Mouse (Mus musculus): ENCODE data around the gene Kbtbd12. TPM values are rescaled to one million over a fixed set of nuclear protein-coding genes. Genes with fewer than 3 reads are reported as not detected.

Gene Kbtbd12
- polyA plus RNA-seq (2016; fragmentation: Nextera tagmentation; extraction: Ambion mirVana), result 6.4 and 11.0 TPM in 2 replicates

GRCm38 (mm10) chr6:88637611-88638301 lies at the start of gene Kbtbd12:
Gene Kbtbd12 (minus strand): TSS chr6:88637950.
- DNase-seq (ENCODE audit: low spot score), result no peak
- Histone ChIP-seq H3K27me3 (ENCODE audit: insufficient read depth, poor library complexity, severe bottlenecking) (no peaks in the 10 kb centered on the region), H3K4me1 (peaks cover 14% of the 10 kb centered on the region), H3K36me3 (no peaks in the 10 kb centered on the region), H3K4me3 (no peak within 1 kb of the TSS), H3K27ac (no peak within 1 kb of the TSS), H3K9me3 (peaks cover 4% of the 10 kb centered on the region; the same call in 1 of the 2 replicates)
- 91% methylated on average over 5 of the region's 5 CpGs for WGBS

- Histone ChIP-seq H3K27ac (no peak overlapping the region), H3K36me3 (no peaks in the 10 kb centered on the region), H3K27me3 (ENCODE audit: insufficient read depth, poor library complexity, severe bottlenecking) (no peaks in the 10 kb centered on the region), H3K9me3 (no peaks in the 10 kb centered on the region), H3K4me1 (no peaks in the 10 kb centered on the region), H3K4me3 (no peak overlapping the region)
- no peak for DNase-seq (ENCODE audit: low spot score)
- WGBS, result 73% methylated on average over 7 of the region's 7 CpGs
Observed at GRCm38 (mm10) chr6:88683380-88684053, 45.8 kb upstream of the Kbtbd12 start.

- H3K9me3 ChIP-seq, result no peaks in the 10 kb centered on the region
- H3K4me3 ChIP-seq, result no peak overlapping the region
- no peaks in the 10 kb centered on the region for H3K36me3 ChIP-seq
- H3K27me3 ChIP-seq (ENCODE audit: insufficient read depth, poor library complexity, severe bottlenecking), result no peaks in the 10 kb centered on the region
- no peaks in the 10 kb centered on the region for H3K4me1 ChIP-seq
- WGBS, result 64% methylated on average over 3 of the region's 3 CpGs
- no peak for DNase-seq (ENCODE audit: low spot score)
- no peak overlapping the region for H3K27ac ChIP-seq
Observed at GRCm38 (mm10) chr6:88681026-88681425, 43.3 kb upstream of the Kbtbd12 start.

GRCm38 (mm10) chr6:88677738-88678137 lies 40.0 kb upstream of the Kbtbd12 start:
- H3K4me3 ChIP-seq, result no peak overlapping the region
- H3K27ac ChIP-seq, result no peak overlapping the region
- DNase-seq (ENCODE audit: low spot score), result no peak
- no peaks in the 10 kb centered on the region for H3K27me3 ChIP-seq (ENCODE audit: insufficient read depth, poor library complexity, severe bottlenecking)
- no peaks in the 10 kb centered on the region for H3K9me3 ChIP-seq
- H3K36me3 ChIP-seq, result no peaks in the 10 kb centered on the region
- no peaks in the 10 kb centered on the region for H3K4me1 ChIP-seq
- 50% methylated on average over 2 of the region's 2 CpGs for WGBS

GRCm38 (mm10) chr6:88676753-88677736 lies 39.3 kb upstream of the Kbtbd12 start:
- no peaks in the 10 kb centered on the region for H3K4me1 ChIP-seq
- no peak for DNase-seq (ENCODE audit: low spot score)
- 84% methylated on average over 6 of the region's 6 CpGs for WGBS
- H3K4me3 ChIP-seq, result no peak overlapping the region
- no peaks in the 10 kb centered on the region for H3K9me3 ChIP-seq
- no peak overlapping the region for H3K27ac ChIP-seq
- no peaks in the 10 kb centered on the region for H3K36me3 ChIP-seq
- H3K27me3 ChIP-seq (ENCODE audit: insufficient read depth, poor library complexity, severe bottlenecking), result no peaks in the 10 kb centered on the region

GRCm38 (mm10) chr6:88675815-88676214 lies 38.1 kb upstream of the Kbtbd12 start:
- 83% methylated on average over 2 of the region's 2 CpGs for WGBS
- Histone ChIP-seq H3K27me3 (ENCODE audit: insufficient read depth, poor library complexity, severe bottlenecking) (no peaks in the 10 kb centered on the region), H3K4me3 (no peak overlapping the region), H3K9me3 (no peaks in the 10 kb centered on the region), H3K36me3 (no peaks in the 10 kb centered on the region), H3K27ac (no peak overlapping the region), H3K4me1 (no peaks in the 10 kb centered on the region)
- no peak for DNase-seq (ENCODE audit: low spot score)

GRCm38 (mm10) chr6:88662284-88662683 lies 24.5 kb upstream of the Kbtbd12 start:
- Histone ChIP-seq H3K36me3 (no peaks in the 10 kb centered on the region), H3K4me1 (no peaks in the 10 kb centered on the region), H3K27ac (no peak overlapping the region), H3K27me3 (ENCODE audit: insufficient read depth, poor library complexity, severe bottlenecking) (no peaks in the 10 kb centered on the region), H3K9me3 (no peaks in the 10 kb centered on the region), H3K4me3 (no peak overlapping the region)
- WGBS, result 81% methylated on average over 3 of the region's 3 CpGs
- DNase-seq (ENCODE audit: low spot score), result no peak

- H3K4me1 ChIP-seq, result no peaks in the 10 kb centered on the region
- 68% methylated on average over 2 of the region's 2 CpGs for WGBS
- H3K4me3 ChIP-seq, result no peak overlapping the region
- no peaks in the 10 kb centered on the region for H3K9me3 ChIP-seq
- no peaks in the 10 kb centered on the region for H3K36me3 ChIP-seq
- no peak overlapping the region for H3K27ac ChIP-seq
- no peak for DNase-seq (ENCODE audit: low spot score)
- no peaks in the 10 kb centered on the region for H3K27me3 ChIP-seq (ENCODE audit: insufficient read depth, poor library complexity, severe bottlenecking)
Observed at GRCm38 (mm10) chr6:88661696-88662095, 23.9 kb upstream of the Kbtbd12 start.

- no peaks in the 10 kb centered on the region for H3K9me3 ChIP-seq
- H3K4me1 ChIP-seq, result no peaks in the 10 kb centered on the region
- no peaks in the 10 kb centered on the region for H3K27me3 ChIP-seq (ENCODE audit: insufficient read depth, poor library complexity, severe bottlenecking)
- peak; percentile 56 for DNase-seq (ENCODE audit: low spot score)
- no peak overlapping the region for H3K4me3 ChIP-seq
- WGBS, result 75% methylated on average over 4 of the region's 4 CpGs
- H3K36me3 ChIP-seq, result no peaks in the 10 kb centered on the region
- no peak overlapping the region for H3K27ac ChIP-seq
Observed at GRCm38 (mm10) chr6:88647564-88648295, 10.0 kb upstream of the Kbtbd12 start.

GRCm38 (mm10) chr6:88644786-88645185 lies 7.0 kb upstream of the Kbtbd12 start:
- Histone ChIP-seq H3K27me3 (ENCODE audit: insufficient read depth, poor library complexity, severe bottlenecking) (no peaks in the 10 kb centered on the region), H3K4me3 (no peak overlapping the region), H3K4me1 (peaks cover 7% of the 10 kb centered on the region), H3K27ac (no peak overlapping the region), H3K9me3 (no peaks in the 10 kb centered on the region), H3K36me3 (no peaks in the 10 kb centered on the region)
- peak; percentile 63 for DNase-seq (ENCODE audit: low spot score)
- 74% methylated on average over 4 of the region's 4 CpGs for WGBS

GRCm38 (mm10) chr6:88641346-88641920 lies 3.7 kb upstream of the Kbtbd12 start:
- DNase-seq (ENCODE audit: low spot score), result no peak
- no peaks in the 10 kb centered on the region for H3K27me3 ChIP-seq (ENCODE audit: insufficient read depth, poor library complexity, severe bottlenecking)
- WGBS, result 77% methylated on average over 4 of the region's 4 CpGs
- H3K9me3 ChIP-seq, result peaks cover 4% of the 10 kb centered on the region; the same call in 1 of the 2 replicates
- H3K4me1 ChIP-seq, result peaks cover 14% of the 10 kb centered on the region
- no peak overlapping the region for H3K27ac ChIP-seq
- no peaks in the 10 kb centered on the region for H3K36me3 ChIP-seq
- no peak overlapping the region for H3K4me3 ChIP-seq

- peaks cover 14% of the 10 kb centered on the region for H3K4me1 ChIP-seq
- peak overlapping the region; percentile 36; the same call in 1 of the 2 replicates for H3K4me3 ChIP-seq
- H3K9me3 ChIP-seq, result peaks cover 4% of the 10 kb centered on the region; the same call in 1 of the 2 replicates
- H3K27me3 ChIP-seq (ENCODE audit: insufficient read depth, poor library complexity, severe bottlenecking), result no peaks in the 10 kb centered on the region
- H3K27ac ChIP-seq, result no peak overlapping the region
- DNase-seq (ENCODE audit: low spot score), result no peak
- no peaks in the 10 kb centered on the region for H3K36me3 ChIP-seq
- WGBS, result 27% methylated on average over 3 of the region's 3 CpGs
Observed at GRCm38 (mm10) chr6:88640331-88640730, 2.6 kb upstream of the Kbtbd12 start.
